Mouse (Mus musculus) gastrocnemius, postnatal 25 days (tissue): ENCODE measurements at regions not wholly inside any gene's neighbourhood (a gene's known extent, or its start where the extent isn't known, plus 50 kb on each side); places are given as distances from the start of the nearest gene placed in this dataset.

Source experiments
- DNase-seq: peaks from one replicate; pipeline ENCODE4 v3.0.0; 2022

DNA sequence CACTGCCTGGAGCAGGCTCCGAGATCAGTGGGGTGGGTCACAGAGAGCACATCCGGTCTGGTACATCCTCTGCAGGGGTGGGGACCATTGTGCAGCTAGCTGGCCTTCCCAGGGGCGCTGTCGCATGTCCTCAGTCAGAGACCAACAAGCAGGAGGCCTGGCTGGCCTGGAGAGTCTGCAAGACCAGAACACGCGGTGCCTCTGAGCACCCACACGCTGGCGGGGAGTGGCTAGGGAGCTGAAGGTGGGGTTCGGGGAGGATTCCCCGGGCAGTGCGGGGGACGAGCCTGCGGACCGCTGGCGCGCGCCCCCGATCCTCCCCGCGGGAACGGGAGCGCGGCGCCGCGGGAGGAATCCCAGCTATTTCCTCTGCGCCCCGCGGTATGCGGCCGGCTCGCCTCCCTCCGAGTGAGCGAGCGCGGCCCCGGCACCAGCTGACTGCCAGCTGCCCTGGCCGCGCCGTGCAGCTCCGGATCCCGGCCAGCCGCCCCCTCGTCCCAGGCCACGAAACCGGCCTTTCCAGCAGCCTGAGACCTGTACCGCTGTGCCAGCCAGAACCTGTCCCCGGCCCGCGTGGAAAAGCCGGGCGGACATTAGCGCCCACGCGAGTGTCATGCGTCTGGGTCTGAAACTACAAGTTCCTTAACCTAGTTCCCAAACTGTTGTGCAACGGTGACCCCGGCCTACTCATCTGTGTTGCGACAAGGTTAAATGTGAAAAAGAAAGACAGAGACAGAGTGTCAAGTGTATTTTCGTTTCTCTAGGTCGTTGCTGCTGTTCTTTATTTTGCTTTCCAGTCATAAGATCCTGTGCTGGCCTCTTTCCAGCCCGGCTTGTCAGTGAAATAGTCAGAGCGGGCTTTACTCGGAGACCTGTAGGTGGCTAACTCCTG lies 61.2 kb downstream of the Pkdcc start:
- peak; percentile 79 for DNase-seq

DNA sequence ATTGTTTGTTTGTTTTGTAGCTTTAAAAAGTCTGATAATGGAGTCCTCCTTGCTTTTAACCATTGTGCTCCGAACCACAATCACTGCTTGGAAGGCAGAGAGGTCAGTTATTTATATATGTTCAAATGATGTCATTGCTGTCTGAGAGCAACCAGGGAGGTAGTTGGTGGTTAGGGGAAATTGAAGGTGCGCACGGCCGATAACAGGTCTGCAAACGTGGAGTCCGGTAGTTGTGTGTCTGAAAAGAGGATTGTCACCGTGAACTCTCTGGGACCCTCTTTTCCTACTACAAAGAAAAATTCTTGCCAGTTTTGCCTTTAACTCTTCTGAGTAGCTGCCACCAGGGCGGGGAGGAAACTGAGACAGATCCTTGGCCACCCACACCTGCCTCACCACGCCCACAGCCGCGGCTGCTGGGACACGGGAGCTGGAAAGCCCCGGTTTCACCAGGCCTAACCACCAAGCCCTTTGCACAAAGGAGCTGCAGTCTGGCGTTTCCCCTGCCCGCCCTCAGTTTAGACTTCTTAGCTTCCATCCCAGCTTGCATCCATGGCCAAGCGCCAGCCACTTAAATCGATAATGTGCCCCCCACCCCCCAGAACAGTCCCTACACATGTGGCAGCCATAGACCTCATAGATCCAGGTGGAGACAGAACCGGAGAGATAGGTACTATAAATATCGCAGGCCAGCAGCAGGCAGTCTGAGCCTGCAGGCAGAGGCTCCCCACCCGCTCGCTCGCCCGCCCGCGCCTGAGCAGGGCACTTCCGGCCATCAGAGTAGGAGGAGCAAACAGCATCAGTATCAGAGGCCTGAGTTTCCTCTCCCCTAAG lies 62.2 kb downstream of the Pkdcc start:
- peak; percentile 53 for DNase-seq

DNA sequence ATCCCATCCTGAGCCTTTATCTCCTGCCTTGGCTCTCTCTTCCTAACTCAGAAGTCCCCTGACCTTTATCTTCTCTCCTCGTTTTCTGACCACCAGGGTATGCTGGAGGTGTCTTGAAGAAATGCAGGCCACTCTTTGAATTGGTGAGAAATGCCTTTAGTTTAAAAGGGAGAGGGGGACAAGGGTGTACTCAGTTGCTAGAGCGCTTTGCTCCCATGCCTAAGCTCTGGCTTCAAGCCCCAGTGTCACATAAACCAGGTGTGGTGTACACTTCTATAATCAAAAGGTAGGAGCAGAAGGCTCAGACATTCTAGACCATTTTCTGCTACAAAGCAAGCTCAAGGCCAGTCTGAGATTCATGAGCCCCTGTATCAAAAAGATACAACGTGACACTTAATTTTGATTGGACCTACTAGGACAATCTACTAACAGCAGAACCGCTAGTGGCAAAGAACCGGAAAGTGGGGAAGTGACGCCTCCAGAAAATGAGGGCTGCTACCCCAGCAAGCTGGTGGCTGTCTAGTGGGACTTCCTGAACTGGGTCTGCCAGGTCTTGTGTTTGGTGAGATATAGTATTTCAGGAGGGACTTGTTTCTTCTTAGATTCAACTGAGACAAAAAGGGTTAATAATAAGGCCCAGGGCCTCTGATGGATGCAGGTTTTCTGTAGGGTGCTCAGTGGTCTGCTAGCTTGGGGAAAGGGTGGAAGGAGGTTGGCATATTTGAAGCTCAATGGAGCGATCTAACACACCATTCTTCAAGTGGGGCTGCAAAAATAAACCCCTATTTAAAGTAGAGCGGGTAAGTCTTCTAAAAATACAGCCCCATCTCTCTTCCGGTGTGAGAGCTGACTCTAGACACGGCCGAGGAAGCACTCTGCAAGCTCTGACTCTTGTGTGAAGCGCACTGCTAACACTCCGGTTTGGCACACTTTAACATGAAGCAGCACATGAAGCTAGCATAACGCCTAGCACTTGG lies 63.1 kb downstream of the Pkdcc start:
- DNase-seq: no peak

DNA sequence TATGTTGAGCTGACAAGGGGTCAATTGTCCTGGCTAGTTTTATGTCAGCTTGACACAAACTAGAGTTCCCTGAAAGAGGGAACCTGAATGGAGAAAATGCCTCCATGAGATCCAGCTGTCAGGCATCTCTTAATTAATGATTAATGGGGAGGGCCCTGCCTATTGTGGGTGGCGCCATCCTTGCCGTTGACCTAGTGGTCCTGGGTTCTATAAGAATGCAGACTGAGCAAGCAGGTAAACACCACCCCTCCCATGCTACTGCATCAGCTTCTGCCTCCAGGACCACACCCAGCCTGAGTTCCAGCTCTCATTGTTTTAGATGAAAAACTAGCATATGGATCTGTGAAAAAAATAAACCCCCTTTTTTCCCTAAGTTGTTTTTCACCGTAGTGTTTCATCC lies 67.4 kb upstream of the Eml4 start:
- DNase-seq: no peak

GRCm38 (mm10) chr17:83287381-83288142 lies 63.2 kb upstream of the Eml4 start:
- DNase-seq: no peak

- DNase-seq: peak; percentile 42
Observed at GRCm38 (mm10) chr17:83288143-83288492, 62.6 kb upstream of the Eml4 start.

DNA sequence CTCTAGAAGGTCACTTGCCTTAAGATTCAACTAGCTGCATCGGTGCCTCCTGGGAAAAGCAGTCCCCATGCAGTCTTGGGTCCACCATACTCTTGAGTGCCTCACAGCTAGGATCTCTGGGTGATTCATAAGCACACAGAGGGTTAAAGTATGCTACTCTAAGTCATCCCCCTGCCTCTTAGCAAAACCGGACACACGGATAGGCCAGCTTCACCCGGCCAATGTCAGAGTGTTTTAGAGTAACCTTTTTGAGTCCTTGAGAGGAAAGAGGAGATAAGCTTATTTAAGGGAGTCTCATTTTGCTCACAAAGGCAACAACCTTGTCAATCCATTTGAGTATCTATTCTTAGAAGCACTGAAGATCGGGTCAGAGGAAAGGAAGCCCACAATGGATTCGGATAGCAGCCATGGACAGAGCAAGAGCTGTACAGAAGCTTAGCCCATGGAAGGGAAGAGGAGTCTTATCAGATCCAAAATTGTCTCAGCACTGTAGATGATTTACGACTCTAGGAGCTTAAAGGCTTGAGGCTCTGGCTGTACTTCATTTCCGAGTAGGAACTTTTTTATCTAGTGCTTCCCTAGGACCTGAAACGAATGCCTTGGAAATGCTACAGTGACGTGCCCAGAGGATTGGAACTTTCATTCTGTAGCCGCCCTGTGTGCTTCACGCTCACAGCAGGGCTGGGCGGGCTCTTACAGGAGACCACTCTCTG lies 55.0 kb upstream of the Eml4 start:
- no peak for DNase-seq

GRCm38 (mm10) chr17:83297379-83298121 lies 53.2 kb upstream of the Eml4 start:
- DNase-seq: no peak
